Mouse (Mus musculus): ENCODE data around the gene Clstn2. TPM values are rescaled to one million over a fixed set of nuclear protein-coding genes. Genes with fewer than 3 reads are reported as not detected.

Gene Clstn2
- polyA plus RNA-seq, 1 experiment from 2014 or later = 19.6 TPM

DNA sequence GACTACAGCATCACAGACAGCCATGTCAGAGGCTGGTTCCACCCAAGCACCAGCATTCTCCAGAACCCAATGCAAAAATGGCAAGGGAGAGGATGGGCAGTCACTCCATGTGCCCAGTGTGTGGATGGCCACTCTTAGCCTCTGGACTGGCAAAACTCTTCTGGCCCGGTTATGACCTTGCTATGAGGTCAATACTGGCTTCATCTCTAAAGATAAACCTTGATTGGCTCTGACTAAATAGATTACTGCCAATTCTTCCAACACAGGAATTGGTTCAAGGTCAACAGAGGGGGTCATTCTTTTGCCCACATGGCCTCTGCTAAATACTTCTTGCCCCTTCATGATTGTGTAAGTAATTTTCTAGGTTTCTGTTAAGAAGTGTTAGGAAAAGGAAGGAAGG is 505.1 kb downstream of the Clstn2 start:
- Histone ChIP-seq H3K4me3 (replicated peaks; ENCODE audit: low read length) (no peak overlapping the region), H3K27ac (no peak overlapping the region), H3K9me3 (ENCODE audit: control insufficient read depth, low read length) (no peaks in the 10 kb centered on the region), H3K4me2 (replicated peaks) (no peak overlapping the region), H3K9ac (no peak overlapping the region), H3K27me3 (ENCODE audit: control insufficient read depth, insufficient read depth, low read length) (no peaks in the 10 kb centered on the region), H3K4me1 (replicated peaks; ENCODE audit: control insufficient read depth, insufficient read depth, low read length) (no peaks in the 10 kb centered on the region), H3K36me3 (replicated peaks; ENCODE audit: control insufficient read depth, insufficient read depth) (no peaks in the 10 kb centered on the region)
- WGBS = 92% methylated on average over 1 of the region's 1 CpGs
- DNase-seq (ENCODE audit: low spot score) = no peak
- no peak for ATAC-seq (ENCODE audit: low FRiP score)

DNA sequence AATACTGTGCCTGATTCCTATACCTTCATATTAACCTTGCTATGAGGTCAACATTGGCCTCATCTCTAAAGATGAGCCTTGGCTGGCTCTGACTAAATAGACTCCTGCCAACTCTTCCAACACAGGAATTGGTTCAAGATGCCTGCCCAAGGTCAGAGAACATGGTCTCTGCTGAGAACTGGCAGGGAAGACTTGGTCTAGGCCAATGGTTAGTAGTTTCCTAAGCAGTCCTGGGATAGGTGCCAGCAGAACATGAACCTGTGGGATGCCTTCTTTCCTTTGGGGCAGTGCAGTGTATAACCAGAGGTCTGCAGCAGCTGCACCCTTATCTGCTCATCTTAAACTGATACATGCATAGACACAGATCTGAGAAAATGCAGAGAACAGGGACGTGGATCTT is 505.7 kb downstream of the Clstn2 start:
- Histone ChIP-seq H3K27me3 (ENCODE audit: control insufficient read depth, insufficient read depth, low read length) (no peaks in the 10 kb centered on the region), H3K36me3 (replicated peaks; ENCODE audit: control insufficient read depth, insufficient read depth) (no peaks in the 10 kb centered on the region), H3K4me2 (replicated peaks) (no peak overlapping the region), H3K9me3 (ENCODE audit: control insufficient read depth, low read length) (no peaks in the 10 kb centered on the region), H3K27ac (no peak overlapping the region), H3K9ac (no peak overlapping the region), H3K4me3 (replicated peaks; ENCODE audit: low read length) (no peak overlapping the region), H3K4me1 (replicated peaks; ENCODE audit: control insufficient read depth, insufficient read depth, low read length) (no peaks in the 10 kb centered on the region)
- no peak for DNase-seq (ENCODE audit: low spot score)
- no peak for ATAC-seq (ENCODE audit: low FRiP score)
- 91% methylated on average over 1 of the region's 1 CpGs for WGBS

GRCm38 (mm10) chr9:97525563-97525962 is 507.4 kb downstream of the Clstn2 start:
- Histone ChIP-seq H3K9me3 (ENCODE audit: control insufficient read depth, low read length) (no peaks in the 10 kb centered on the region), H3K27ac (no peak overlapping the region), H3K27me3 (ENCODE audit: control insufficient read depth, insufficient read depth, low read length) (no peaks in the 10 kb centered on the region), H3K36me3 (replicated peaks; ENCODE audit: control insufficient read depth, insufficient read depth) (no peaks in the 10 kb centered on the region), H3K4me1 (replicated peaks; ENCODE audit: control insufficient read depth, insufficient read depth, low read length) (no peaks in the 10 kb centered on the region), H3K9ac (no peak overlapping the region), H3K4me3 (replicated peaks; ENCODE audit: low read length) (no peak overlapping the region), H3K4me2 (replicated peaks) (no peak overlapping the region)
- 89% methylated on average over 3 of the region's 3 CpGs for WGBS
- ATAC-seq (ENCODE audit: low FRiP score) (no peak), DNase-seq (ENCODE audit: low spot score) (no peak)

- no peak for DNase-seq (ENCODE audit: low spot score)
- WGBS = 80% methylated on average over 3 of the region's 3 CpGs
These were observed 508.1 kb downstream of the Clstn2 start for GRCm38 (mm10) chr9:97524861-97525260.

GRCm38 (mm10) chr9:97520771-97521170 is 512.2 kb downstream of the Clstn2 start:
- no peak for ATAC-seq (ENCODE audit: low FRiP score)
- H3K27me3 ChIP-seq (ENCODE audit: control insufficient read depth, insufficient read depth, low read length) = no peaks in the 10 kb centered on the region

More at GRCm38 (mm10) chr9:97524861-97525260, 508.1 kb downstream of the Clstn2 start:
- H3K9ac ChIP-seq = no peak overlapping the region
- H3K4me2 ChIP-seq (replicated peaks) = no peak overlapping the region
- H3K36me3 ChIP-seq (replicated peaks; ENCODE audit: control insufficient read depth, insufficient read depth) = no peaks in the 10 kb centered on the region
- no peak overlapping the region for H3K4me3 ChIP-seq (replicated peaks; ENCODE audit: low read length)
- no peaks in the 10 kb centered on the region for H3K27me3 ChIP-seq (ENCODE audit: control insufficient read depth, insufficient read depth, low read length)
- H3K27ac ChIP-seq = no peak overlapping the region
- no peak for ATAC-seq (ENCODE audit: low FRiP score)
- H3K9me3 ChIP-seq (ENCODE audit: control insufficient read depth, low read length) = no peaks in the 10 kb centered on the region
- H3K4me1 ChIP-seq (replicated peaks; ENCODE audit: control insufficient read depth, insufficient read depth, low read length) = no peaks in the 10 kb centered on the region

GRCm38 (mm10) chr9:97517006-97517405 is 516.0 kb downstream of the Clstn2 start:
- Histone ChIP-seq H3K9ac (no peak overlapping the region), H3K36me3 (replicated peaks; ENCODE audit: control insufficient read depth, insufficient read depth) (no peaks in the 10 kb centered on the region), H3K27ac (no peak overlapping the region), H3K4me2 (replicated peaks) (no peak overlapping the region), H3K27me3 (ENCODE audit: control insufficient read depth, insufficient read depth, low read length) (no peaks in the 10 kb centered on the region), H3K4me3 (replicated peaks; ENCODE audit: low read length) (no peak overlapping the region), H3K9me3 (ENCODE audit: control insufficient read depth, low read length) (no peaks in the 10 kb centered on the region), H3K4me1 (replicated peaks; ENCODE audit: control insufficient read depth, insufficient read depth, low read length) (no peaks in the 10 kb centered on the region)
- ATAC-seq (ENCODE audit: low FRiP score) = no peak
- 62% methylated on average over 3 of the region's 3 CpGs for WGBS
- no peak for DNase-seq (ENCODE audit: low spot score)

More at GRCm38 (mm10) chr9:97520771-97521170, 512.2 kb downstream of the Clstn2 start:
- DNase-seq (ENCODE audit: low spot score) = no peak
- H3K36me3 ChIP-seq (replicated peaks; ENCODE audit: control insufficient read depth, insufficient read depth) = no peaks in the 10 kb centered on the region
- no peak overlapping the region for H3K27ac ChIP-seq
- WGBS = 98% methylated on average over 3 of the region's 3 CpGs
- no peak overlapping the region for H3K9ac ChIP-seq
- no peak overlapping the region for H3K4me3 ChIP-seq (replicated peaks; ENCODE audit: low read length)
- H3K4me1 ChIP-seq (replicated peaks; ENCODE audit: control insufficient read depth, insufficient read depth, low read length) = no peaks in the 10 kb centered on the region
- no peaks in the 10 kb centered on the region for H3K9me3 ChIP-seq (ENCODE audit: control insufficient read depth, low read length)
- no peak overlapping the region for H3K4me2 ChIP-seq (replicated peaks)

DNA sequence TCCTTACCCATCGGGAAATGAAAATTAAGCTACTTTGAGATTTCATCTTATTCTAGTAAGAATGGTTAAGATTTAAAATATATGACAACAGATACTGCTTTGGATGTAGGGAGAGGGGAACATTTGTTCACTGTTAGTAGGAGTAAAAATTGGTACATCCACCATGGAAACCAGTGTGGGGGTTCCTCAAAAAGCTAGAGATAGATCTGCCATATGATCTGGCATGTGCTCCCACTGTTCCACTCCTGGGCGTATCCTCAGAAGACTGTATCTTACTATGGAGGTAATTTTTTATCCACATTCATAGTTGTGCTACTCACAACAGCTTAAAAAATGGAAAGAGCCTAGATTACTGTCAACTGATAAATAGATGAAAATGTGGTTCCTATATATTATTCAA is 518.3 kb downstream of the Clstn2 start:
- no peaks in the 10 kb centered on the region for H3K4me1 ChIP-seq (replicated peaks; ENCODE audit: control insufficient read depth, insufficient read depth, low read length)
- no peak overlapping the region for H3K9ac ChIP-seq
- 97% methylated on average over 2 of the region's 2 CpGs for WGBS
- no peaks in the 10 kb centered on the region for H3K36me3 ChIP-seq (replicated peaks; ENCODE audit: control insufficient read depth, insufficient read depth)
- no peak for ATAC-seq (ENCODE audit: low FRiP score)
- no peaks in the 10 kb centered on the region for H3K27me3 ChIP-seq (ENCODE audit: control insufficient read depth, insufficient read depth, low read length)
- DNase-seq (ENCODE audit: low spot score) = no peak
- H3K9me3 ChIP-seq (ENCODE audit: control insufficient read depth, low read length) = no peaks in the 10 kb centered on the region
- no peak overlapping the region for H3K27ac ChIP-seq
- no peak overlapping the region for H3K4me2 ChIP-seq (replicated peaks)
- no peak overlapping the region for H3K4me3 ChIP-seq (replicated peaks; ENCODE audit: low read length)

GRCm38 (mm10) chr9:97512282-97512850 is 520.6 kb downstream of the Clstn2 start:
- Histone ChIP-seq H3K27me3 (ENCODE audit: control insufficient read depth, insufficient read depth, low read length) (no peaks in the 10 kb centered on the region), H3K4me3 (replicated peaks; ENCODE audit: low read length) (no peak overlapping the region), H3K27ac (no peak overlapping the region), H3K9ac (no peak overlapping the region), H3K4me2 (replicated peaks) (no peak overlapping the region), H3K36me3 (replicated peaks; ENCODE audit: control insufficient read depth, insufficient read depth) (no peaks in the 10 kb centered on the region), H3K4me1 (replicated peaks; ENCODE audit: control insufficient read depth, insufficient read depth, low read length) (no peaks in the 10 kb centered on the region), H3K9me3 (ENCODE audit: control insufficient read depth, low read length) (no peaks in the 10 kb centered on the region)
- whole genome bisulfite sequencing = 76% methylated on average over 3 of the region's 3 CpGs
- ATAC-seq (ENCODE audit: low FRiP score) (no peak), DNase-seq (ENCODE audit: low spot score) (no peak)

GRCm38 (mm10) chr9:97501416-97501815 is 531.6 kb downstream of the Clstn2 start:
- no peaks in the 10 kb centered on the region for H3K4me1 ChIP-seq (replicated peaks; ENCODE audit: control insufficient read depth, insufficient read depth, low read length)
- H3K9me3 ChIP-seq (ENCODE audit: control insufficient read depth, low read length) = no peaks in the 10 kb centered on the region
- 55% methylated on average over 4 of the region's 4 CpGs for WGBS
- no peak for ATAC-seq (ENCODE audit: low FRiP score)
- H3K9ac ChIP-seq = no peak overlapping the region
- H3K27me3 ChIP-seq (ENCODE audit: control insufficient read depth, insufficient read depth, low read length) = no peaks in the 10 kb centered on the region
- H3K4me3 ChIP-seq (replicated peaks; ENCODE audit: low read length) = no peak overlapping the region
- H3K27ac ChIP-seq = no peak overlapping the region
- no peak for DNase-seq (ENCODE audit: low spot score)
- H3K4me2 ChIP-seq (replicated peaks) = no peak overlapping the region
- H3K36me3 ChIP-seq (replicated peaks; ENCODE audit: control insufficient read depth, insufficient read depth) = no peaks in the 10 kb centered on the region

DNA sequence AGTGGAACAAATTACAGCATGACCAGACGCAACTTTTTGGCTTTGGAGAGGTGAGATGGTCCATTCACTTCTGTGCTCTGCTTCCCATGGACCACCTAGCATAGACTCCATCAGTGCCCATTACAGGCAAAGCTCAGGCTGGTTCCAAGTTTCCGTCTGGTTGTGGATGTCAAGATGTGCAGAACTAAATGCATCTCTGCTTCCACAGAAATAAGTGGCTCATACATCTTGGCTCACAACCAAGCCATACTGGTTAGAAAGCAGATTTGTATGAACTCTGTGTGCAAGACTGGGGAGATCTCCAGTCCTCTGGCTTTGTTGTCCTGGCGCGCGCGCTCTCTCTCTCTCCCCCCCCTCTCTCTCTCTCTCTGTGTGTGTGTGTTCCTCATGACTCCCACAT is 537.9 kb downstream of the Clstn2 start:
- no peak overlapping the region for H3K9ac ChIP-seq
- H3K27me3 ChIP-seq (ENCODE audit: control insufficient read depth, insufficient read depth, low read length) = no peaks in the 10 kb centered on the region
- ATAC-seq (ENCODE audit: low FRiP score) (no peak), DNase-seq (ENCODE audit: low spot score) (no peak)
- H3K4me3 ChIP-seq (replicated peaks; ENCODE audit: low read length) = no peak overlapping the region
- WGBS = 89% methylated on average over 6 of the region's 6 CpGs
- H3K27ac ChIP-seq = no peak overlapping the region
- no peaks in the 10 kb centered on the region for H3K9me3 ChIP-seq (ENCODE audit: control insufficient read depth, low read length)
- H3K4me1 ChIP-seq (replicated peaks; ENCODE audit: control insufficient read depth, insufficient read depth, low read length) = no peaks in the 10 kb centered on the region
- H3K36me3 ChIP-seq (replicated peaks; ENCODE audit: control insufficient read depth, insufficient read depth) = no peaks in the 10 kb centered on the region
- no peak overlapping the region for H3K4me2 ChIP-seq (replicated peaks)

All from hindbrain, embryonic 14.5 days (tissue).